Mouse (Mus musculus): ENCODE measurements at regions not wholly inside any gene's neighbourhood (a gene's known extent, or its start where the extent isn't known, plus 50 kb on each side); places are given as distances from the start of the nearest gene placed in this dataset.

GRCm38 (mm10) chr5:54291940-54292339 lies 293.6 kb downstream of the Stim2 start:
- TF ChIP-seq CTCF (IDR thresholded peaks at IDR 0.05; ENCODE audit: control insufficient read depth, insufficient read depth, insufficient read length) (no peak), MAX (IDR thresholded peaks at IDR 0.05) (no peak), MYOG (IDR thresholded peaks at IDR 0.05; ENCODE audit: control insufficient read depth, extremely low read depth, insufficient read length) (no peak), FOSL1 (IDR thresholded peaks at IDR 0.05; ENCODE audit: insufficient read depth, low read length, poor library complexity, severe bottlenecking) (no peak), USF1 (IDR thresholded peaks at IDR 0.05; ENCODE audit: low read depth) (no peak), MYOD1 (IDR thresholded peaks at IDR 0.05; ENCODE audit: control insufficient read depth, insufficient read length, low read depth) (no peak), CEBPB (IDR thresholded peaks at IDR 0.05; ENCODE audit: low read depth) (no peak)

All from C2C12 (cell line).